Mouse (Mus musculus) megakaryocyte, adult 5-6 weeks (primary cell): ENCODE data around the gene Efcab11. TPM values are rescaled to one million over a fixed set of nuclear protein-coding genes. Genes with fewer than 3 reads are reported as not detected.
"Not testable (repeated sequence)": the region's sequence is repeated elsewhere in the genome, so short reads cannot be mapped to it uniquely, and the experiment has no call there.

Experiments
- ATAC-seq: 2 replicates; pipeline ENCODE4 v1.8.0; 2016; ENCODE audit warnings: mild to moderate bottlenecking, inconsistent platforms; ENCODE audit not compliant: poor library complexity, severe bottlenecking
- total RNA-seq, 2 experiments: library from RNA; stranded (forward) in 1 of 2; stranded (reverse) in 1 of 2; fragments of 153-499, 151-499 nt in 1 of 2; fragments of 221-1000, 200-1000 nt in 1 of 2; gene quantifications; 2 replicates each; pipeline versions ENCODE4 v1.2.3 to v1.2.4; 2015 to 2017

Gene Efcab11
- total RNA-seq, 2 experiments from 2014 or later: 7.0 to 17.3 TPM

GRCm38 (mm10) chr12:99819186-99819974 lies 64.9 kb downstream of the Efcab11 start:
- no peak for ATAC-seq

- not testable (repeated sequence) for ATAC-seq
These were observed 66.2 kb downstream of the Efcab11 start for GRCm38 (mm10) chr12:99818006-99818405.

- no peak for ATAC-seq
These were observed 69.0 kb downstream of the Efcab11 start for GRCm38 (mm10) chr12:99815244-99815643.

- ATAC-seq: no peak
These were observed 76.3 kb downstream of the Efcab11 start for GRCm38 (mm10) chr12:99807891-99808290.

- ATAC-seq: not testable (repeated sequence)
These were observed 77.5 kb downstream of the Efcab11 start for GRCm38 (mm10) chr12:99806741-99807140.

GRCm38 (mm10) chr12:99795921-99796320 lies 88.3 kb downstream of the Efcab11 start:
- peak; percentile 88 for ATAC-seq

- ATAC-seq: peak; percentile 42
These were observed 89.2 kb downstream of the Efcab11 start for GRCm38 (mm10) chr12:99794792-99795620.

GRCm38 (mm10) chr12:99794158-99794515 lies 90.1 kb downstream of the Efcab11 start:
- ATAC-seq: no peak

- ATAC-seq: no peak
These were observed 90.6 kb downstream of the Efcab11 start for GRCm38 (mm10) chr12:99793465-99794157.

GRCm38 (mm10) chr12:99789283-99789960 lies 94.8 kb downstream of the Efcab11 start:
- peak; percentile 93 for ATAC-seq

GRCm38 (mm10) chr12:99781774-99782173 lies 102.5 kb downstream of the Efcab11 start:
- ATAC-seq: no peak

- ATAC-seq: no peak
These were observed 103.8 kb downstream of the Efcab11 start for GRCm38 (mm10) chr12:99780396-99780795.

GRCm38 (mm10) chr12:99779908-99780307 lies 104.3 kb downstream of the Efcab11 start:
- ATAC-seq: no peak

GRCm38 (mm10) chr12:99776497-99777139 lies 107.6 kb downstream of the Efcab11 start:
- ATAC-seq: no peak

- no peak for ATAC-seq
These were observed 109.4 kb downstream of the Efcab11 start for GRCm38 (mm10) chr12:99774864-99775263.

- no peak for ATAC-seq
These were observed 110.5 kb downstream of the Efcab11 start for GRCm38 (mm10) chr12:99773636-99774193.

GRCm38 (mm10) chr12:99771018-99771417 lies 113.2 kb downstream of the Efcab11 start:
- ATAC-seq: no peak

GRCm38 (mm10) chr12:99769626-99770025 lies 114.6 kb downstream of the Efcab11 start:
- ATAC-seq: no peak

GRCm38 (mm10) chr12:99767691-99768090 lies 116.5 kb downstream of the Efcab11 start:
- ATAC-seq: no peak

GRCm38 (mm10) chr12:99765979-99766378 lies 118.3 kb downstream of the Efcab11 start:
- no peak for ATAC-seq
